Mouse (Mus musculus) MEL (cell line): ENCODE results near the gene Thap3. TPM values are rescaled to one million over a fixed set of nuclear protein-coding genes. Genes with fewer than 3 reads are reported as not detected.
A peak's percentile ranks its signal among the peaks of the same experiment; 100 is the strongest.

ENCODE experiments used
- DNase-seq: peaks from one replicate; pipeline ENCODE4 v3.0.0; 2011; ENCODE audit warnings: low read depth, low spot score
- H3K27ac ChIP-seq: 2 replicates; pipeline ENCODE4 v1.5.1; 2012; ENCODE audit warnings: low read depth, mild to moderate bottlenecking, control low read depth, low read length, moderate library complexity; ENCODE audit not compliant: control insufficient read depth
- H3K27me3 ChIP-seq, 2 experiments: fragments of 150-350 bp in 1 of 2; sonication (generic) in 1 of 2; 2 replicates each; pipeline ENCODE4 v1.6.1; 2012; ENCODE audit warnings: low read length in 2 of 2, mild to moderate bottlenecking in 2 of 2, improper control_type of control experiment in 1 of 2, moderate library complexity in 1 of 2; ENCODE audit not compliant: insufficient read depth in 2 of 2, control insufficient read depth in 1 of 2
- H3K36me3 ChIP-seq, 2 experiments: 2 replicates each; pipeline ENCODE4 v1.6.1; 2012 to 2014; ENCODE audit warnings: low read length in 2 of 2, improper control_type of control experiment in 1 of 2, inconsistent platforms in 1 of 2, mild to moderate bottlenecking in 1 of 2; ENCODE audit not compliant: insufficient read depth in 2 of 2, control insufficient read depth in 1 of 2
- H3K4me1 ChIP-seq, 2 experiments: fragments of 150-350 bp in 1 of 2; sonication (generic) in 1 of 2; 2 replicates each; pipeline ENCODE4 v1.6.1; 2012; ENCODE audit warnings: low read length in 2 of 2, improper control_type of control experiment in 1 of 2, mild to moderate bottlenecking in 1 of 2; ENCODE audit not compliant: insufficient read depth in 2 of 2, control insufficient read depth in 1 of 2
- H3K4me3 ChIP-seq, 2 experiments: fragments of 150-350 bp in 1 of 2; sonication (generic) in 1 of 2; 2 replicates each; pipeline ENCODE4 v1.5.1; 2012; ENCODE audit warnings: low read depth in 2 of 2, low read length in 2 of 2, mild to moderate bottlenecking in 2 of 2, moderate library complexity in 2 of 2, control low read depth in 1 of 2, improper control_type of control experiment in 1 of 2; ENCODE audit not compliant: control insufficient read depth in 1 of 2, insufficient read depth in 1 of 2
- H3K79me2 ChIP-seq: 2 replicates; pipeline ENCODE4 v1.6.1; 2012; ENCODE audit warnings: mild to moderate bottlenecking, low read length, moderate library complexity; ENCODE audit not compliant: control insufficient read depth, poor library complexity, insufficient read depth
- H3K9ac ChIP-seq: 2 replicates; pipeline ENCODE4 v1.6.1; 2012; ENCODE audit warnings: low read depth, mild to moderate bottlenecking, control low read depth, low read length, moderate library complexity; ENCODE audit not compliant: control insufficient read depth, poor library complexity, severe bottlenecking
- H3K9me3 ChIP-seq: fragments of 150-350 bp; sonication (generic); replicated peaks from 2 replicates; pipeline ENCODE4 v1.6.1; 2012; ENCODE audit warnings: mild to moderate bottlenecking, low read length, improper control_type of control experiment, moderate library complexity; ENCODE audit not compliant: insufficient read depth
- BHLHE40 ChIP-seq: IDR thresholded peaks from 2 replicates; pipeline ENCODE4 v1.6.1; 2012; ENCODE audit warnings: low read depth, mild to moderate bottlenecking, inconsistent platforms, low read length, improper control_type of control experiment, borderline replicate concordance
- CHD2 ChIP-seq: IDR thresholded peaks from 2 replicates; pipeline ENCODE4 v1.6.1; 2011; ENCODE audit warnings: low read length, improper control_type of control experiment
- CTCF ChIP-seq, 3 experiments: IDR thresholded peaks in 2 of 3; conservative IDR thresholded peaks in 1 of 3; 2 replicates each; pipeline ENCODE4 v1.5.1; 2011 to 2012; ENCODE audit warnings: low read length in 3 of 3, low read depth in 2 of 3, mild to moderate bottlenecking in 2 of 3, improper control_type of control experiment in 1 of 3, inconsistent platforms in 1 of 3, mixed read lengths in 1 of 3, moderate library complexity in 1 of 3; ENCODE audit not compliant: control insufficient read depth in 1 of 3, insufficient read depth in 1 of 3, poor library complexity in 1 of 3, severe bottlenecking in 1 of 3
- ELF1 ChIP-seq: IDR thresholded peaks from 2 replicates; pipeline ENCODE4 v1.6.1; 2014; ENCODE audit warnings: low read depth, mild to moderate bottlenecking, inconsistent platforms, low read length, improper control_type of control experiment, moderate library complexity
- EP300 ChIP-seq, 2 experiments: IDR thresholded peaks; 2 replicates each; pipeline ENCODE4 v1.6.1; 2011; ENCODE audit warnings: improper control_type of control experiment in 2 of 2, low read length in 2 of 2, low read depth in 1 of 2, mild to moderate bottlenecking in 1 of 2
- ETS1 ChIP-seq: IDR thresholded peaks from 2 replicates; pipeline ENCODE4 v1.6.1; 2012; ENCODE audit warnings: low read depth, mild to moderate bottlenecking, inconsistent platforms, low read length, improper control_type of control experiment, moderate library complexity
- GABPA ChIP-seq: IDR thresholded peaks from 2 replicates; pipeline ENCODE4 v1.6.1; 2012; ENCODE audit warnings: low read depth, mild to moderate bottlenecking, inconsistent platforms, low read length, improper control_type of control experiment, moderate library complexity
- GATA1 ChIP-seq: IDR thresholded peaks from 2 replicates; pipeline ENCODE4 v1.6.1; 2011; ENCODE audit warnings: low read depth, low read length, improper control_type of control experiment
- HCFC1 ChIP-seq: IDR thresholded peaks from 2 replicates; pipeline ENCODE4 v1.6.1; 2012; ENCODE audit warnings: low read depth, mild to moderate bottlenecking, inconsistent platforms, low read length, improper control_type of control experiment, moderate library complexity
- KAT2A ChIP-seq: conservative IDR thresholded peaks from 2 replicates; pipeline ENCODE4 v1.6.1; 2012; ENCODE audit warnings: low read depth, low read length, improper control_type of control experiment, inconsistent platforms
- MAFK ChIP-seq: IDR thresholded peaks from 2 replicates; pipeline ENCODE4 v1.6.1; 2011; ENCODE audit warnings: low read depth, mild to moderate bottlenecking, low read length, improper control_type of control experiment, borderline replicate concordance
- MAZ ChIP-seq: IDR thresholded peaks from 2 replicates; pipeline ENCODE4 v1.6.1; 2012; ENCODE audit warnings: low read depth, mild to moderate bottlenecking, inconsistent platforms, low read length, improper control_type of control experiment
- MEF2A ChIP-seq: IDR thresholded peaks from 2 replicates; pipeline ENCODE4 v1.6.1; 2014; ENCODE audit warnings: low read depth, mild to moderate bottlenecking, inconsistent platforms, low read length, improper control_type of control experiment; ENCODE audit not compliant: poor library complexity, insufficient replicate concordance, severe bottlenecking; ENCODE audit errors: extremely low read depth
- MYB ChIP-seq: IDR thresholded peaks from 2 replicates; pipeline ENCODE4 v1.6.1; 2011; ENCODE audit warnings: mild to moderate bottlenecking, low read depth, low read length, improper control_type of control experiment
- MYC ChIP-seq: IDR thresholded peaks from 2 replicates; pipeline ENCODE4 v1.6.1; 2011; ENCODE audit warnings: low read depth, mild to moderate bottlenecking, low read length, improper control_type of control experiment, moderate library complexity
- NRF1 ChIP-seq: IDR thresholded peaks from 2 replicates; pipeline ENCODE4 v1.6.1; 2014; ENCODE audit warnings: low read depth, mild to moderate bottlenecking, inconsistent platforms, low read length, improper control_type of control experiment, moderate library complexity; ENCODE audit not compliant: poor library complexity, insufficient read depth, severe bottlenecking
- POLR2A ChIP-seq, 2 experiments: IDR thresholded peaks; 2 replicates each; pipeline ENCODE4 v1.6.1; 2011 to 2012; ENCODE audit warnings: low read length in 2 of 2, mild to moderate bottlenecking in 2 of 2, control low read depth in 1 of 2, improper control_type of control experiment in 1 of 2, low read depth in 1 of 2, moderate library complexity in 1 of 2; ENCODE audit not compliant: control insufficient read depth in 1 of 2, insufficient read depth in 1 of 2, poor library complexity in 1 of 2
- POLR2AphosphoS2 ChIP-seq: IDR thresholded peaks from 2 replicates; pipeline ENCODE4 v1.6.1; 2011; ENCODE audit warnings: low read length, improper control_type of control experiment
- POLR2AphosphoS5 ChIP-seq: IDR thresholded peaks from 2 replicates; pipeline ENCODE4 v1.6.1; 2012; ENCODE audit warnings: low read depth, borderline replicate concordance, mild to moderate bottlenecking, inconsistent platforms, low read length, moderate library complexity, mixed read lengths
- SIN3A ChIP-seq: IDR thresholded peaks from 2 replicates; pipeline ENCODE4 v1.6.1; 2012; ENCODE audit warnings: low read length, improper control_type of control experiment, inconsistent platforms
- SMC3 ChIP-seq: IDR thresholded peaks from 2 replicates; pipeline ENCODE4 v1.6.1; 2011; ENCODE audit warnings: low read depth, low read length, improper control_type of control experiment
- TAL1 ChIP-seq: IDR thresholded peaks from 2 replicates; pipeline ENCODE4 v1.6.1; 2012; ENCODE audit warnings: mild to moderate bottlenecking, inconsistent platforms, low read length, moderate library complexity, mixed read lengths
- TBP ChIP-seq: IDR thresholded peaks from 2 replicates; pipeline ENCODE4 v1.8.0; 2011; ENCODE audit warnings: low read depth, low read length, improper control_type of control experiment
- TCF12 ChIP-seq: IDR thresholded peaks from 2 replicates; pipeline ENCODE4 v1.6.1; 2014; ENCODE audit warnings: low read depth, mild to moderate bottlenecking, inconsistent platforms, low read length, improper control_type of control experiment, moderate library complexity
- UBTF ChIP-seq: IDR thresholded peaks from 2 replicates; pipeline ENCODE4 v1.6.1; 2012; ENCODE audit warnings: low read depth, mild to moderate bottlenecking, inconsistent platforms, low read length, improper control_type of control experiment, moderate library complexity, borderline replicate concordance; ENCODE audit not compliant: insufficient read depth
- USF1 ChIP-seq: IDR thresholded peaks from 2 replicates; pipeline ENCODE4 v1.6.1; 2014; ENCODE audit warnings: low read depth, mild to moderate bottlenecking, inconsistent platforms, low read length, improper control_type of control experiment, moderate library complexity
- ZC3H11A ChIP-seq: IDR thresholded peaks from 2 replicates; pipeline ENCODE4 v1.6.1; 2012; ENCODE audit warnings: low read depth, mild to moderate bottlenecking, inconsistent platforms, low read length, improper control_type of control experiment
- ZKSCAN1 ChIP-seq: IDR thresholded peaks from 2 replicates; pipeline ENCODE4 v1.6.1; 2012; ENCODE audit warnings: low read depth, mild to moderate bottlenecking, inconsistent platforms, low read length, improper control_type of control experiment, moderate library complexity
- ZMIZ1 ChIP-seq: IDR thresholded peaks from 2 replicates; pipeline ENCODE4 v1.6.1; 2012; ENCODE audit warnings: low read depth, mild to moderate bottlenecking, inconsistent platforms, low read length, improper control_type of control experiment, moderate library complexity
- ZNF384 ChIP-seq: IDR thresholded peaks from 2 replicates; pipeline ENCODE4 v1.6.1; 2012; ENCODE audit warnings: low read depth, mild to moderate bottlenecking, inconsistent platforms, low read length, improper control_type of control experiment
- polyA plus RNA-seq, 2 experiments: library from polyadenylated mRNA; stranded (reverse) in 1 of 2; unstranded in 1 of 2; fragments of >175 nt in 1 of 2; fragments of >200 nt in 1 of 2; gene quantifications; 2 replicates each; pipeline versions ENCODE4 v1.2.1 to v1.2.4; 2012; ENCODE audit warnings: low replicate concordance in 2 of 2, low read depth in 1 of 2; ENCODE audit not compliant: insufficient read length in 2 of 2, insufficient read depth in 1 of 2, missing spikeins in 1 of 2
- total RNA-seq: library from RNA; depleted of rRNA; stranded (reverse); fragments of 300-350 nt; gene quantifications from 2 replicates; pipeline ENCODE4 v1.2.3, GENCODE M21; 2012

Thap3 gene
- total and polyA plus RNA-seq, 3 experiments = 13.7 to 17.2 TPM; not detected in 1

DNA sequence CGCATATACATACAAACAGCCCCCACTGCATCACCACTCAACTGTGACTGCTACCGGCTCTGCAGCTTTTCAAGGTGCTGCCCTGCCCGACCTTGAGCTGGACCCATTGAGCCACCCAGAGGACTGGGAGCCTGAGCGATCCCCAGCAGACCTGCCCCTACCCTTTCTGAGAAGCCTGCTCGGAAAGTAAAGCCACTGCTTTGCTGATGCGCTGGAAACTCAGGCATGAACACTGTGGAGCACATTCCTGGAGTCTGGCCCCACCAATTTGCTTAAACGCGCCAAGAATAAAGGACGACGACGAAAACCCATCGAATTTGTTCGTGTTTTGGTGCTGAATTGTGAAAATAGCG is 19.3 kb upstream of the Thap3 start:
- peak overlapping the region; percentile 40 for H3K9ac ChIP-seq
- DNase-seq = peak; percentile 40
- peaks cover 0 to 5% of the 10 kb centered on the region in 2 experiments; a peak in 1 of 4 replicates for H3K36me3 ChIP-seq
- no peaks in the 10 kb centered on the region for H3K27me3 ChIP-seq
- no peak for TF ChIP-seq ZKSCAN1
- TF ChIP-seq ZC3H11A = no peak
- TF ChIP-seq NRF1 = no peak
- TF ChIP-seq SIN3A = no peak
- TF ChIP-seq TCF12 = no peak
- TF ChIP-seq POLR2AphosphoS5 = no peak
- no peak for TF ChIP-seq KAT2A
- no peak for TF ChIP-seq SMC3
- TF ChIP-seq GABPA = no peak
- no peak for TF ChIP-seq MAZ
- TF ChIP-seq MYC = no peak
- no peak for TF ChIP-seq ELF1
- no peak for TF ChIP-seq MYB
- no peak for TF ChIP-seq ZMIZ1
- TF ChIP-seq MEF2A = no peak
- no peak for TF ChIP-seq CHD2
- no peak for TF ChIP-seq ETS1
- no peak for TF ChIP-seq USF1
- no peak for TF ChIP-seq POLR2A (IDR thresholded peaks at IDR 0.05; ENCODE audit: control insufficient read depth in 1 of 2, insufficient read depth in 1 of 2, low read depth in 1 of 2, low read length in 2 of 2, poor library complexity in 1 of 2)
- peaks cover 0 to 11% of the 10 kb centered on the region in 2 experiments; a peak in 3 of 4 replicates for H3K4me1 ChIP-seq
- H3K4me3 ChIP-seq = peak overlapping the region; percentile 74 to 83
- H3K9me3 ChIP-seq = no peaks in the 10 kb centered on the region
- peaks cover 38% of the 10 kb centered on the region for H3K79me2 ChIP-seq
- no peak overlapping the region for H3K27ac ChIP-seq

GRCm38 (mm10) chr4:152007481-152008147 is 18.8 kb upstream of the Thap3 start:
- Histone ChIP-seq H3K9ac (no peak overlapping the region; the same call in 1 of the 2 replicates), H3K27ac (no peak overlapping the region), H3K4me3 (peak overlapping the region; percentile 74 to 83; a peak in 3 of 4 replicates)

More at GRCm38 (mm10) chr4:152007481-152008147, 18.8 kb upstream of the Thap3 start:
- peaks cover 38% of the 10 kb centered on the region for H3K79me2 ChIP-seq
- no peaks in the 10 kb centered on the region for H3K9me3 ChIP-seq
- DNase-seq = no peak
- TF ChIP-seq TBP (no peak), ZNF384 (no peak), TAL1 (no peak), POLR2A (IDR thresholded peaks at IDR 0.05; ENCODE audit: control insufficient read depth in 1 of 2, insufficient read depth in 1 of 2, low read depth in 1 of 2, low read length in 2 of 2, poor library complexity in 1 of 2) (no peak), EP300 (IDR thresholded peaks at IDR 0.05; ENCODE audit: low read depth in 1 of 2, low read length in 2 of 2) (no peak), MAFK (no peak), POLR2AphosphoS2 (no peak), ELF1 (no peak), BHLHE40 (no peak), UBTF (no peak), GABPA (no peak), GATA1 (no peak), SIN3A (no peak), MYB (no peak), HCFC1 (no peak), ETS1 (no peak), CTCF (IDR thresholded peaks at IDR 0.05 in 2 of 3, conservative IDR thresholded peaks at IDR 0.05 in 1 of 3; ENCODE audit: control insufficient read depth in 1 of 3, insufficient read depth in 1 of 3, low read depth in 2 of 3, low read length in 3 of 3, poor library complexity in 1 of 3, severe bottlenecking in 1 of 3) (no peak), ZKSCAN1 (no peak)
- H3K36me3 ChIP-seq = peaks cover 0 to 5% of the 10 kb centered on the region in 2 experiments; a peak in 1 of 4 replicates
- peaks cover 0 to 11% of the 10 kb centered on the region in 2 experiments; a peak in 3 of 4 replicates for H3K4me1 ChIP-seq
- H3K27me3 ChIP-seq = no peaks in the 10 kb centered on the region
